Mouse (Mus musculus): Measurements from ENCODE around the gene Zfp110.
"Not testable (repeated sequence)": the region's sequence is repeated elsewhere in the genome, so short reads cannot be mapped to it uniquely, and the experiment has no call there.

GRCm38 (mm10) chr7:12880497-12880896, 45.9 kb downstream of the Zfp110 start:
- not testable (repeated sequence) for TF ChIP-seq POLR2A (IDR thresholded peaks at IDR 0.05; ENCODE audit: extremely low read depth, insufficient read depth, low read length); CTCF (IDR thresholded peaks at IDR 0.05; ENCODE audit: low read depth, low read length)

Measured in liver, adult 2 months (tissue).